Mouse (Mus musculus) ES-Bruce4 (cell line): ENCODE data around the gene Eral1. TPM values are rescaled to one million over a fixed set of nuclear protein-coding genes. Genes with fewer than 3 reads are reported as not detected.

ENCODE experiments used
- H3K27ac ChIP-seq: 2 replicates; pipeline ENCODE4 v1.5.1; 2012; ENCODE audit warnings: low read length, inconsistent platforms; ENCODE audit not compliant: insufficient read depth
- H3K27me3 ChIP-seq: 2 replicates; pipeline ENCODE4 v1.6.1; 2012; ENCODE audit warnings: mild to moderate bottlenecking, low read length, inconsistent platforms; ENCODE audit not compliant: control insufficient read depth, poor library complexity, insufficient read depth, severe bottlenecking
- H3K36me3 ChIP-seq: 2 replicates; pipeline ENCODE4 v1.6.1; 2012; ENCODE audit warnings: inconsistent platforms, mild to moderate bottlenecking, low read length, moderate library complexity; ENCODE audit not compliant: control insufficient read depth, poor library complexity, insufficient read depth, severe bottlenecking
- H3K4me1 ChIP-seq: one replicate; pipeline ENCODE4 v1.8.1; 2011; ENCODE audit warnings: low read length; ENCODE audit not compliant: control insufficient read depth, insufficient read depth
- H3K4me3 ChIP-seq: 2 replicates; pipeline ENCODE4 v1.5.1; 2011; ENCODE audit warnings: low read depth, mild to moderate bottlenecking, low read length
- H3K9ac ChIP-seq: 2 replicates; pipeline ENCODE4 v1.6.1; 2012; ENCODE audit warnings: low read depth, mild to moderate bottlenecking, inconsistent platforms; ENCODE audit not compliant: poor library complexity, severe bottlenecking
- H3K9me3 ChIP-seq: replicated peaks from 2 replicates; pipeline ENCODE4 v1.6.1; 2012; ENCODE audit warnings: mild to moderate bottlenecking, low read length, inconsistent platforms; ENCODE audit not compliant: control insufficient read depth, poor library complexity, insufficient read depth, severe bottlenecking
- CTCF ChIP-seq: IDR thresholded peaks from one replicate; pipeline ENCODE4 v1.8.1; 2011; ENCODE audit warnings: low read depth, low read length
- EP300 ChIP-seq: IDR thresholded peaks from 2 replicates; pipeline ENCODE4 v1.6.1; 2011; ENCODE audit warnings: low read depth, low read length; ENCODE audit not compliant: insufficient read depth
- POLR2A ChIP-seq: IDR thresholded peaks from one replicate; pipeline ENCODE4 v1.8.1; 2011; ENCODE audit warnings: low read length; ENCODE audit not compliant: insufficient read depth
- polyA plus RNA-seq: library from polyadenylated mRNA; stranded (reverse); fragments of >200 nt; gene quantifications from 2 replicates; pipeline ENCODE4 v1.2.4, GENCODE M21; 2011; ENCODE audit warnings: low read depth; ENCODE audit not compliant: missing spikeins, insufficient read depth, insufficient read length

Eral1 gene
- polyA plus RNA-seq, 1 experiment = 24.0 TPM

- no peaks in the 10 kb centered on the region for H3K36me3 ChIP-seq
- H3K27ac ChIP-seq = no peak overlapping the region
- no peak for TF ChIP-seq POLR2A
- TF ChIP-seq CTCF = no peak
- TF ChIP-seq EP300 = no peak
- no peaks in the 10 kb centered on the region for H3K9me3 ChIP-seq
- peak overlapping the region; percentile 82 for H3K4me3 ChIP-seq
- H3K4me1 ChIP-seq = no peaks in the 10 kb centered on the region
- no peaks in the 10 kb centered on the region for H3K27me3 ChIP-seq
- peak overlapping the region; percentile 53 for H3K9ac ChIP-seq
These were observed 14.9 kb upstream of the Eral1 start for GRCm38 (mm10) chr11:78095144-78095516.

- no peaks in the 10 kb centered on the region for H3K9me3 ChIP-seq
- peak within 1 kb of the TSS; percentile 82 for H3K4me3 ChIP-seq
- peak within 1 kb of the TSS; percentile 53 for H3K9ac ChIP-seq
- peak within 1 kb of the TSS; percentile 66; the same call in 1 of the 2 replicates for H3K27ac ChIP-seq
- TF ChIP-seq CTCF (no peak), POLR2A (no peak), EP300 (no peak)
- H3K27me3 ChIP-seq = no peaks in the 10 kb centered on the region
- no peaks in the 10 kb centered on the region for H3K4me1 ChIP-seq
- H3K36me3 ChIP-seq = no peaks in the 10 kb centered on the region
These were observed 14.4 kb upstream of the Eral1 start, which contains the start of gene Fam222b for GRCm38 (mm10) chr11:78094504-78095143. Gene Fam222b (plus strand): TSS chr11:78094660.

- H3K27ac ChIP-seq = peak overlapping the region; percentile 66; the same call in 1 of the 2 replicates
- peak overlapping the region; percentile 53 for H3K9ac ChIP-seq
- H3K9me3 ChIP-seq = no peaks in the 10 kb centered on the region
- TF ChIP-seq POLR2A (no peak), CTCF (no peak), EP300 (no peak)
- H3K36me3 ChIP-seq = no peaks in the 10 kb centered on the region
- peak overlapping the region; percentile 40 for H3K4me3 ChIP-seq
- no peaks in the 10 kb centered on the region for H3K27me3 ChIP-seq
- H3K4me1 ChIP-seq = no peaks in the 10 kb centered on the region
These were observed 13.9 kb upstream of the Eral1 start for GRCm38 (mm10) chr11:78094137-78094503.

- Histone ChIP-seq H3K4me3 (no peak overlapping the region), H3K4me1 (no peaks in the 10 kb centered on the region), H3K9ac (no peak overlapping the region), H3K27ac (no peak overlapping the region), H3K9me3 (no peaks in the 10 kb centered on the region), H3K27me3 (no peaks in the 10 kb centered on the region), H3K36me3 (no peaks in the 10 kb centered on the region)
- TF ChIP-seq EP300 = no peak
- no peak for TF ChIP-seq CTCF
- no peak for TF ChIP-seq POLR2A
These were observed 7.6 kb upstream of the Eral1 start for GRCm38 (mm10) chr11:78087756-78088281.

DNA sequence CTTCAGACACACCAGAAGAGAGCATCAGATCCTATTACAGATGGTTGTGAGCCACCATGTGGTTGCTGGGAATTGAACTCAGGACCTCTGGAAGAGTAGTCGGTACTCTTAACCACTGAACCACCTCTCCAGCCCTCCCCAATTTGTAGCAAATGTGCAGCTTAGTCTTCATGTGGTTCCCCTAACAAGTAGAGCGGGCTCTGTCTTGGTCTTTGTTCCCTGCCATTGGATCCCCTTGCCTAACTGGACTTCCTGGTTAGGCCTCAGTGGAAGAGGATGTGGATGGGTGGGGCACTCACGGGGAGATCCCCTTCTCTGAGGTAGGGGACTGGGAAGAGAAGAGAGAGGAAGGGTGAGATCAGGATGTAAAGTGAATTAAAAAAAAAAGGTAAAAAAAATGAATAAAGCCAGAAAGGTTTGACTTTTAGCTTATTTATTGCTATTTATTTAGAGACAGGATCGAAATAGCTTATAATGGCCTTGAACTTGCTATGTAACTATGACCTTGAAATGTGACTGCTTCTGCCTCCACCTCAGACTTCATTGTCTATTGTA is 6.8 kb upstream of the Eral1 start:
- Histone ChIP-seq H3K27ac (no peak overlapping the region), H3K36me3 (no peaks in the 10 kb centered on the region), H3K9me3 (no peaks in the 10 kb centered on the region), H3K9ac (no peak overlapping the region), H3K4me1 (no peaks in the 10 kb centered on the region), H3K4me3 (no peak overlapping the region), H3K27me3 (no peaks in the 10 kb centered on the region)
- TF ChIP-seq CTCF (no peak), EP300 (no peak), POLR2A (no peak)

- H3K9me3 ChIP-seq = no peaks in the 10 kb centered on the region
- TF ChIP-seq POLR2A = no peak
- TF ChIP-seq EP300 = no peak
- no peak for TF ChIP-seq CTCF
- no peaks in the 10 kb centered on the region for H3K4me1 ChIP-seq
- no peak overlapping the region for H3K27ac ChIP-seq
- H3K27me3 ChIP-seq = no peaks in the 10 kb centered on the region
- H3K36me3 ChIP-seq = no peaks in the 10 kb centered on the region
- H3K4me3 ChIP-seq = no peak overlapping the region
- H3K9ac ChIP-seq = no peak overlapping the region
These were observed 3.4 kb upstream of the Eral1 start for GRCm38 (mm10) chr11:78083595-78083994.
